Mouse (Mus musculus): ENCODE results near the gene Bahcc1.

Gene Bahcc1

GRCm38 (mm10) chr11:120232230-120233097, at the start of gene Bahcc1:
TSS of gene Bahcc1 (plus strand) at chr11:120232947.
- DNase-seq, result peak; percentile 100

DNA sequence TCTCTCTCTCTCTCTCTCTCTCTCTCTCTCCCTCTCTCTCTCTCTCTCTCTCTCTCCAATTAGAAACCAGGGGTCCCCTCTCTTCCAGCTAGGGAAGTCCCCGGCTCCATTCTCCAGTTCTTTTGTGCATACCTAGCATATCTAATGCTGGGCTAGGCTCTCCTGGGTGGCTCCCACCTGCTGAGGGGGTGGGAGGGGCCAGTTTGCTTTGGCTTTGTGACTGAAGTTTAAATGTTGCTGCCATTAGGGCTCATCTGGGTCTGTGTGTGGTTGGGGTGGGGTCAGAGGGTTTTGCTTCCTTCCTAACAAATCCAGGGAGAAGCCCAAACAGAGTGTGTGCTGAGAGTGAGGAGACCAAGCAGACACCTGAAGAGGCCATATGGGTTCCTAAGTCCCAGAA, 49.6 kb upstream of the Bahcc1 start:
- DNase-seq, result peak; percentile 33

DNA sequence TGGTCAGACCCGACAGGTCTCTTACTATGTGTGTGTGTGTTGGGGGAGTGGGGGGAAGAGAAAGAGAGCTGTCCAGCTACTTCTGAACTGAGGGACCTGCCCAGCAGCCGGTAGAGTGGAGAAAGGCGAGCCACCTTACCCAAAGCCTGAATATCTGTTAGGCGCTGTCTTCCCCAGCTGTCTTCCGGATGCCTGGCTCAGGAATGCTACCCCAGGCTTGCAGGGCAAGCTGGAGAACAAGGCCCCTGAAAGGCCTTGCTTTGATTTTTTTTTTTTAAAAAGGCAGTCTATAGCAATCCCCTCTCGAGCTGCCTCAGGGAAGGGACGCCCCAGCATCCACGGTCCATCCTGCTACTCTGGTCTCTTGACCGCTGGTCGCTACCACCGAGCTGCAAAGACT, 49.0 kb upstream of the Bahcc1 start:
- no peak for DNase-seq

GRCm38 (mm10) chr11:120184371-120185315, 48.1 kb upstream of the Bahcc1 start:
- DNase-seq, result peak; percentile 52

DNA sequence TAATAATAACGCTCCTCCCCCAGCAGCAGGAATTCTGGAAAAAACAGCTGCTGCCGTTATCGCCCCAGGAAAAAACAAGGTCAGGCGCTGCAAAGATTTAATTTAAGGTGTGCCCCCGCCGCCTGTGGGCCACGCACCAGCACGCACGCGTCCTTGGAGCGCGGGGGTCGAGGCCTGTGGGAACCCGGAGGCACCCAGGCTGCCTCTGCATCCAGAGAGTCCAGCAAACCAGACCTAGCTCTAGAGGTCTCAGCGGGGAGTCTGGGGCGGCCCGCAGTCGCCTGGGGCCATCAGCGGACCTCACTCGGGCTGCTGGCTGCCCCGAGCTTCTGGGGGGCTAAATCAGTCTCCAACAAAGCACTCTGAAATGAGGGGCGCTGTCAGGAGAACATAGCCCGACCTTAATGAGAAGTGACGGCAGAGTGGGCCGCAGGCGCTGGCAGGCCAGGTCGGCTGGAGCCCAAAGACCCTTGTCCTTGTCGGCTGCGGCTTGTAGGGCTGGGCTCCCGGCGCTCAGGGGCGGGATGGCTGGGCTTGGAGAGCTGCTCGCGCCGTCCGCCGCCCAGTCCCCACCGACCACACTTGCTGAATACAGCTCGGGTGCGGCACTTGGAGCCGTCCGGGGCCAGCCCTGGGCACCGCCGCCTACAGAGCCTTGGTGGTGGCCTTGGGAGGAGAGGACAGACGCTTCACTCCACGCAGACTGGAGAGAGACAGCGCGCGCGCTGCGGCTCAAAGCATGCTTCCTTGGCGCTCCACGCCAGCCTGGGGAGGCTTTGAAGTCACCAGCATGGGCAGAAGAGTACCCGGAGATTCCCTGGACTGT, 47.2 kb upstream of the Bahcc1 start:
- peak; percentile 56 for DNase-seq

DNA sequence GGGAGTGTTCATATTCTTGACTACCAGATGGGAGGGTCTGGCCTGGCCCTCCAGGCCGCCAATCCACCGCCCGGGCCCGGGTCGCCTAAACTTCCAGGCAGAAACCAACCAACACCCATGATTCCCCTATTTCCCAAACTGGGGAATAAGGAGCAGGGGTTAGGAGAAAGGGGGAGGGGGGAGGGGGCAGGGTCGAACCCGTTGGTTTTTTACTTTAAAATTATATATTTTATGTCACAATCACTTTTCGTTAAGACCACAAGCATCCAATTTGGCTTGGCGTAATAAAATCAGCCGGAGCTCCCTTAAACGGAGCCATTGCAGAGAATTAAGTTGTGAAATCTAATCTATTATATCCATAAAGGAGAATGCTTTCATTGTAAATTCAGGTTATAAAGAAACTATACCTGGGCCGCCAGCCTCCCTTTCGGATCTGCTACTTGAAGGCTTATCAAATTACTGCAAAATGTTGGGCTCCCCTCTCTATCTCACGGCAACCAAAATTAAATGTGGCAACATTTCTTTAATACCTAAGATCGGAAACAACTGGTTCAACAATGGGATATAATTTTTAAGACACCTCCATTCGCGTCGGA, 46.5 kb upstream of the Bahcc1 start:
- no peak for DNase-seq

- peak; percentile 35 for DNase-seq
Measured at GRCm38 (mm10) chr11:120186821-120187235, 45.9 kb upstream of the Bahcc1 start.

DNA sequence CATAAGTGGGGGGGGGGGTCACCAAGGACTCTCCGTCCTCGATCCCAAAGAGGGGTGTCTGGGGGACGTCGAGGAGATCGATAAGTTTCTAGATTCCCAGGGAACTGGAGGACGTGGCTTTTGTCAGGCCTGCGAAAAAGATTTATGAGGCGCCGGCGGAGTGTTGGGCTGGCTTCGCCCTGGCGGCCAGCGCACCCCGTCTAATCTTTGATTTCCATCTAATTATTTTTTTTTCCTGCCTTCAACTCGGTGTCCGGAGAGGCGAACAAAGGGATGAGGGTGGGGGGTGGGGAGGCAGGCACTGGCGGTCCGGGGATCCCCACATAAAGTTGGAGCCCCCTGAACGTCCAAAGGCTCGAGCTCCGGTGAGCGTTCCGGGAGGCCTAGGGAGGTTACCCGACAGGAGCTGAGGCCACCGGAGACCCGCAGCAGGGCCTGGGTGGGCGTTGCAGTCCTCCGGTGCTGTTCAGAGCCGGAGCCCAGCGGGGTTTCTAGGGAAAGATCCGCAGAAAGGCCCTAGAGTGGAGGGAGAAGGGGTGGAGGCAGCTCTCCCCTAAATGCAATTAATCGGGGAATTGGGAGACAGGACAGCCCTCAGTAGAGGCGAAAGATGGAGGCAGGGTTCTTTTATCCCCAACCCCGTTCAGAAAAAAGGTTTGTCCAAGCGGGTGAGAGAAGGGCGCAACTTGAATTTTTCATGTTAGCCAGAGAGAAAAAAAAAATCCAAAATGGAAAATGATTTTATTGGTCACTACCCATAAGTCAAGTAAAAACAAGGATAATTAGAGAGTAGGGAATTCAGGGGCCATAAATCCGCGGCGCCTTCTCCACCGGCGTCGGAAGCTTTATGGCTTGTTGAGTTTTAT, 45.3 kb upstream of the Bahcc1 start:
- DNase-seq, result peak; percentile 52

- peak; percentile 50 for DNase-seq
Measured at GRCm38 (mm10) chr11:120188102-120188480, 44.7 kb upstream of the Bahcc1 start.

DNA sequence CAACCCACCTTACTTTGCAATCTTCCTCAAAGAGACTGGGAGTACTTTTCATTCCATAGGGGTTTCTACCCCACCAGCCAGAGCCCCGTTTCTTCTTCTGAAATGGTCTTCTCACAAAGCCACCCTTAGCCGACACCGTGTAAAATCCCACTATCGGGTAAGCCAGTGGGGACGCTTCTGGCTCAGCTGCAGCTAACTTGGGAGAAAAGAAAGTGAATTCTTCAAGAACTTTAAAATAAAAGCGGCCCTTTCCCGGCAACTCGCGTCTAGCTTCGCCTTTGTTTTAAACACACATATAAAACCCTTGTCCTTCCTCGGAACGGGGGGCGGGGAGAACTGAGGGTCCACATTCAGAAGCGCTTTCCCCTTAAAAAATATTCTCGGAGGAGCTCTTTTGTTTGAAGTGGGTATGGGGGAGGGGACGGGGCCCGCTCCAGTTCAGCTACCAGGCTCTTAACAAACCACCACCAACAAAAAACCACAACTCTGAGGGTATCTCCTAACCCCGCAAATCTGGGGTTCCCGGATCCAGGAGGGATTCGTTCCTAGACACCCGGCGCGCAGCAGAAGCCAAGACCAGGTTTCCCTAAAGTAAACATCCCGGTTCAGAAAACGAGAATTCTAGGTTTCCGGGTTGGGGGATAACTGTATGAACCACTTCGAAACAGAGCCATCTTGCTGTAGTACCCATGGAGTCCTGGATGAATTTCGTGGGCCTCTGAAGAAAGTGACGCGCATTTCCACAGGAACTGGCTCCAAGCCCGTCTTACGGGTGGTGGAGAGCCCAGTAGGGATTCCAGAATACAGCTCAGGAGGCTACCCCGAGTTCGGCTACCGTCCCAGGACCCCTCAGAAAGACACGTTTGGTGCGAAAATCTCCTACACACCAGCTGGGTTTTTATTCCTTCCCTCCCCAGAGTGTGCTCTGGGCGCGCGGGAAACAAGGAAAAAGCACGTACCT, 44.0 kb upstream of the Bahcc1 start:
- DNase-seq, result peak; percentile 73

- DNase-seq, result peak; percentile 100
Measured at GRCm38 (mm10) chr11:120189459-120190312, 43.1 kb upstream of the Bahcc1 start.

- DNase-seq, result no peak
Measured at GRCm38 (mm10) chr11:120190526-120191412, 42.0 kb upstream of the Bahcc1 start.

DNA sequence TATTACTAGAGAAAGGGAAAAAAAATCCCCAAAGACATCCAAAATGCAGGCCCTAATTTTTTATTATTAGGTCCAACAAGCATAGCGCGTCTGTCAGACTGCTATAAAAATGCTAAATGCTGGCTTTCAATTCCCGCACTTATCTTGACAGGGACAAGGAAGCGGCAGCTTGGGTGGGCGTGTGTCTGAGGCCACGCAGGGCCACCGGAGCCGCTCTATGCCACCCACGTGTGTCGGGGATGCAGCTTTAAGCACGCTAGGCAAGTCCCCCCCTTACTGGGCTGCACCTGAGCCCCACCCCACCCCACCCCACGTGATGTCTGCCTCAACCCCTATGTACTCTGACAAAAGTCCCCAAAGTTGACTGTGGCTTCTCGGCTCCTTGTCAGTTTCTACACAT, 33.9 kb upstream of the Bahcc1 start:
- no peak for DNase-seq

GRCm38 (mm10) chr11:120199766-120200165, 33.0 kb upstream of the Bahcc1 start:
- DNase-seq, result no peak

GRCm38 (mm10) chr11:120200621-120201020, 32.1 kb upstream of the Bahcc1 start:
- no peak for DNase-seq

DNA sequence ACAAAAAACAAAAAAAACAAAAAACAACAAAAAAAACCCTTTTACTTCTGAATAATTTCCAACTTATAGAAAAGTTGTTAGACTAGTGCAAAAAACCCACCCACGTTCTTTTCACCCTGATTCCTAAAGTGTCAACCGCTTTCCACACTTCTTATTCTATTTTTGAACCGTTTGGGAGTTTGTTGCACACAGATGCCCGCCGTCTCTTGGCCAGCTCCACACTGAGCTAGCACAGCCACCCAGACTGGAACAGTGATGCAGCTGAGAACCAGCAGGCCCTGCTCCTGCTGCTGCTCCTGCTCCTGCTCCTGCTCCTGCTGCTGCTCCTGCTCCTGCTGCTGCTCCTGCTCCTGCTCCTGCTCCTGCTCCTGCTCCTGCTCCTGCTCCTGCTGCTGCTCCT, 28.5 kb upstream of the Bahcc1 start:
- DNase-seq, result no peak

DNA sequence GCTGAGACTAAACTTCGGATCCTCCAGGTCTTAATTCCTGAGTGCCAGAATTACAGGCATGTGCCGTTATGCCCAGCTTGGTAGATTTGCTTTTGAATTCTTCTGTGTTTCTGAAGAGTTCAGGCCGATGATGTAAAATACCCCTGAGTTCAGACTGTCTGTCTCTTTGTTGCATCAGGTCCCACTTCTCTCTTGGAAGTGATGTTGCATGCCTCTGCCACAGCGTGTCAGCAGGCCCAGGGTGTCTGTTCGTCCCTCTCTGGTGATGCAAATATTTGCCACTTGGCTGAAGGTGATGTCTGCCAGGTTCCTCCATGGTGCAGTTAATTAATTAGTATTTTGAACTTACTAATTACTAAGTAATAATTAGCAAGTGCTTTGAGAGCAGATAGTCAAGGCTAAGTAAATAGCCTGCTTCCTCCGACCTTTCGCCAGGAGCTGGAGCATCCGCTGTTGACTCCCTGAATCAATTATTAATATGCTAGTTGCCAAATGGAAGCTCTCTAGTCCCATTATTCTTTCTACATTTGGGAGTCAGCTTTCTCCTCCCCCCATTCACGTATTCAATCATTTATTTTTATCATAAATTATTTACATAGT, 26.6 kb upstream of the Bahcc1 start:
- DNase-seq, result no peak

DNA sequence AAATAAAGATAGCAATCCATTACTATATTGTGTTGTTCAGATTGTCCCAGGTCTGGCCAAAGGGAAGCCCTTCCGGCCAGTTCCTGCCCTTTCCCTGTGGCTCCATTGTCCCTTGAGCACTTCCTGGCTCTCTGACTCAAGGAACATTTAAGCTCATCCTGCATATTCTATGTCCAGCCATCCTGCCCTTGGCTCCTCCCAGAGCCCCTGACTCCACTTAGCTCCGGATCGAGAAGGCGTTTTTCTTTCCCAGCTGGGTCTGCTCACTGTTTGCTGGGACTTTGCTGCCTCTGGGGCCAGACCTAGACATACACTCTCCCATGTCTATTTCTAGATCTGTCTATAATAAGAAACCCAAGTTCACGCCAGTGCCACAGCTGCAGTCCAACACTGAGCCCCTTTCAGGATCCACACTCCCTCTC, 26.1 kb upstream of the Bahcc1 start:
- peak; percentile 69 for DNase-seq

Data from lung, postnatal 10 days (tissue).